Mouse (Mus musculus) E14TG2a.4 (cell line): ENCODE measurements at regions not wholly inside any gene's neighbourhood (a gene's known extent, or its start where the extent isn't known, plus 50 kb on each side); places are given as distances from the start of the nearest gene placed in this dataset.

ENCODE experiments used
- CTCF ChIP-seq: conservative IDR thresholded peaks from 2 replicates; pipeline ENCODE4 v1.5.1; 2014; ENCODE audit warnings: low read length
- NANOG ChIP-seq: IDR thresholded peaks from 2 replicates; pipeline ENCODE4 v1.6.1; 2014; ENCODE audit warnings: borderline replicate concordance, low read length, mixed read lengths

- no peak for TF ChIP-seq CTCF
- no peak for TF ChIP-seq NANOG
Measured at GRCm38 (mm10) chr13:99625196-99625595, 108.9 kb upstream of the Map1b start.
